Mouse (Mus musculus): ENCODE data around the gene Pianp.

Pianp gene

DNA sequence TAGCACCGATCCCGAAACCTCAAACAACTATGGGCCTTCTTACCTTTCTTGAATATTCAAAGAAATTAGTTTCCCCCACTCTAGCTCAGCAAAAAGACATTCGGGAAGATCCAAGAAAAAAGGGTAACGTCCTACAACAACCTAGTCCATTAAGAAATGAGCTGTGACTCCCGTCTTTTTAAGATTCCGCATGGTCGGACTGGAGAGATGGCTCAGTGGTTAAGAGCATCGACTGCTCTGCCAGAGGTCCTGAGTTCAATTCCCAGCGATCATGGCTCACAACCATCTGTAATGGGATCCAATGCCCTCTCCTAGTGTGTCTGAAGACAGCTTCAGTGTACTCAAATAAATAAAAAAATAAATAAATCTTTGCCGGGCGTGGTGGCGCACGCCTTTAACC lies 11.6 kb downstream of the Pianp start:
- DNase-seq (ENCODE audit: low read depth, low spot score), result no peak

- peak; percentile 98 for DNase-seq (ENCODE audit: low read depth, low spot score)
Measured at GRCm38 (mm10) chr6:125008586-125009128, 12.2 kb downstream of the Pianp start.

DNA sequence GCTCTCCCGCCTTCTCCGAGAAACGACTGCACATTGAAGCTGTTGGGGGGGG lies 12.5 kb downstream of the Pianp start, which contains the start of gene Zfp384:
TSS of gene Zfp384 (plus strand) at position 17 of the 52 bp plus-strand sequence.
- DNase-seq (ENCODE audit: low read depth, low spot score), result no peak

DNA sequence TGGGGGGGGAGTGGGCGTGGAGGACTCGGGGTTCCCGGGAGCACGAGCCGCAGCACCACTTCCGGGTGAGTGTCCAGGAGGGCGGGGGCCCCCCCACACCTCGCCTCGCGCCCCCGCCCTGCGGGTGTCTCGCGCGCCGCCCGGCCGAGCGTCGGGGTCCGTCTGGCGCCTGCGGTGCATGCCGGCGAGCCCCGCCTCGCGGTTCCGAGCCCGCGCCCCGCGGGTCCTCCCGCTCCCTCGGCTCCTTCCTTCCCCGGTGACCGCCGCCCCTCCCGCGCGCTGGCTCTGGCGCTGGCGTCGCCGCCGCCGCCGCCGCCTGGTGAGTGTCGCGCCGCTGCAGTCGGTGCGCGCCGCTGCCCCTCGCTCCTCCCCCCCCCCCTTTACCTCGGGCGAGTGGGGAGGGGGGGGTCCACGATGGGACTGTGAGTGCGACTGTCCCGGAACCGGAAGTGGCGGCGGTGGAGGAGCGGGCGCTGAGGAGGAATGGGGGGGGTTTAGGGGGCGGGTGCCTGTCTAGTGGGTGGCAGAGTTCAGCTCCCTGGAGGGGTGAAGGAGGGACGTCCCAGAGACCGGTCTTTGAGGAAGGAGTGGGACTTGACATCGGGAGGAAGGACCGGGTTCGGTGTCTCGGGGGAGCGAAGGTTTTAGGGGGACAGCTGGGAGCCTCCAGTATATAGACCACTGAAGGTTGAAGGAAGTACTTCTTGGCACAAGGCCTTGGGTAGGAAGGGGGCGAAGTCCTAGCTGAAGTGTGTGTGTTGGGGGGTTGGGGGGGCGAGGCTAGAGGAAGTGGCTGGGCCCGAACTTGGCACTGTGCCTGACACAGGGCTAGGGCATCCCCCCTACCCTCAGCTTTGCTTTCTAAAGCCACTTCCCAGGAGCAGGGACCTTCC lies 12.9 kb downstream of the Pianp start:
- peak; percentile 92 for DNase-seq (ENCODE audit: low read depth, low spot score)

- peak; percentile 22 for DNase-seq (ENCODE audit: low read depth, low spot score)
Measured at GRCm38 (mm10) chr6:125017682-125018081, 21.2 kb downstream of the Pianp start.

- peak; percentile 73 for DNase-seq (ENCODE audit: low read depth, low spot score)
Measured at GRCm38 (mm10) chr6:125030532-125030931, 34.0 kb downstream of the Pianp start.

- no peak for DNase-seq (ENCODE audit: low read depth, low spot score)
Measured at GRCm38 (mm10) chr6:125031604-125032003, 35.1 kb downstream of the Pianp start.

DNA sequence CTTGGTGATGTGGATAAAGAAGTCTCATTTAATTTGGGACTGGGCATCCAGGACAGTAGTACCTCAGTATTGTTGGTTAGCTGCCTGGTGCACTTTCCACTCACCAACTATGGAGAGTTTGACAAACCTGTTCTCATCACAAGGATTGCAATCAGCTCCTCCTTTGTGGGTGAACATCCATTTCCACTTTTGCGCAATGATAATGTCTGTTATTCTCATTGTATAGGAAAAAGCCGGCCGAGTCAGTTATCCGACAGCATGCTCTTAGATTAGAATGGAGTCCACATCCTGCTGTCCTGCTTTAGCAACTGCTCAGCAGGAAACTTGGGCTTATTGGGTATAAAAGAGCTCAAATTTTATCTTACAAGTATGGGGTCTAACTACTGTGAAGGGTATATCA lies 42.2 kb downstream of the Pianp start:
- no peak for DNase-seq (ENCODE audit: low read depth, low spot score)

- DNase-seq (ENCODE audit: low read depth, low spot score), result no peak
Measured at GRCm38 (mm10) chr6:125039131-125039530, 42.6 kb downstream of the Pianp start.

DNA sequence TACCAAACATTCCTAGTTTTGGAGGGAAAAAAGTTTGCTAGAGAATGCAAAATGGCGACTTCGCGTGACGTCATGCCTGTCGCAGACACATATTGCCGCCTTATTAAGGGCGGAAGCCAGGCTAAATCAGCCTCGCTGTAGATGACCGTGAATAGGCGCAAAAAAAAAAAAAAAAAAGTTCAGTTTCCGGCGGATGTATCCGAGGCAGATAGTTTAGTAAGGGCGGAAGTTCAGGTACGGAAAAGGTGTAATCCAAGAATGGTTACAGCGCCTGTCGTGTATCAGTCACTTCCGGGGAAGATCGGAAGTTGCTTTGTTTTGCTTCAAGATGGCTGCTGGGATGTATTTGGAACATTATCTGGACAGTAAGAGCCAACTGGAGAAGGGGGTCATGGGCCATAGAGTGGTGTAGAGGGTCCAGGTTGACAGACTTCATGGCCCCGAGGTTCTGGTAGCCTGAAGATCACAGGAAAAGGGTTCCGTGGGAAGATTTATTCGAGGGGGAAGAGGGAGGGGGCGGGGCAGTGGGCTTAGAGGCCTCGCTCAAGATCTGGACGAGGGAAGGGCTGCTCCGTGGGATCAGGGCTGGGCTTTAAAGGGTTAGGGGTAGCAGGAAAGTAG lies 43.1 kb downstream of the Pianp start, which contains the start of gene Ing4:
TSS of gene Ing4 (plus strand) at position 228 of the 621 bp plus-strand sequence.
- DNase-seq (ENCODE audit: low read depth, low spot score), result peak; percentile 97

GRCm38 (mm10) chr6:125040221-125040620 lies 43.7 kb downstream of the Pianp start:
- DNase-seq (ENCODE audit: low read depth, low spot score), result no peak

GRCm38 (mm10) chr6:125041047-125041446 lies 44.6 kb downstream of the Pianp start:
- peak; percentile 35 for DNase-seq (ENCODE audit: low read depth, low spot score)

- DNase-seq (ENCODE audit: low read depth, low spot score), result no peak
Measured at GRCm38 (mm10) chr6:125042081-125042480, 45.6 kb downstream of the Pianp start.

DNA sequence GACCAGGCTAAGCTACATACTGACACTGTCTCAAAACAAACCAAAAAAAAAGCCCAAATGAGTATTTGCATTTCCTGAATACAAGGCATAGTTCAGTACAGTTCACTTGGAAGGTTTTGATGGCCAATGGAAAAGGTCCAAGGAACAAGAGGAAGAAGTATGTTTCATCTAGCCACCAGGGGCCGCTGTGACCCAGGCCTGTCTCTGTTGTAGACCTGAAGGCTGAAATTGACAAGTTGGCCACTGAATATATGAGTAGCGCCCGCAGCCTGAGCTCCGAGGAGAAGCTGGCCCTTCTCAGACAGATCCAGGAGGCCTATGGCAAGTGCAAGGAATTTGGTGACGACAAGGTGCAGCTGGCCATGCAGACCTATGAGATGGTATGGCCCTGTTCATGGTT lies 50.2 kb downstream of the Pianp start:
- peak; percentile 68 for DNase-seq (ENCODE audit: low read depth, low spot score)

DNA sequence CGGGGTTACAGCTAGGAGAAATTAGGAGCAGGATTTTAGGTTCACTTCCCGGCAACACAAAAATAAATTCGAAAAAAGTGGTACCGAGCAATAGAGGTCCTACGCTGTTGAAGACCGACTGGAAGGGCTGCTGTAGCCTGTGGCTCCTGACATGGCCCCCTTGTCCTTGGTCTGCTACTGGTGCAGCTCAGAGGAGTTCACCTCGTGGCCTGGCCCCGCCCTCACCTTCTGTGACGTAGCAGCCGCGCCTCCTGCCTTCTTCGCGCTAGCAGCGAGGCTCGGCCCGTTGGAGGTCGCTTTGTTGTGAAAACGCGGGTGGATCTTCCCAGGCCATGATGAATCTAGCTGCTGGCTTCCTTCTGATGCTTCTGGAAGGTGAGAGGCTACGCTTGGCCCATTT lies 53.2 kb downstream of the Pianp start, which contains the start of gene Acrbp:
TSS of gene Acrbp (plus strand) at position 12 of the 400 bp plus-strand sequence.
- no peak for DNase-seq (ENCODE audit: low read depth, low spot score)

- DNase-seq (ENCODE audit: low read depth, low spot score), result no peak
Measured at GRCm38 (mm10) chr6:125051237-125051636, 54.7 kb downstream of the Pianp start.

All from A20 (cell line).